Mouse (Mus musculus) v-Abl transformed pro-B cells (cell line): ENCODE measurements around the gene Gm7347.
"Not testable (repeated sequence)": the region's sequence is repeated elsewhere in the genome, so short reads cannot be mapped to it uniquely, and the experiment has no call there.

Experiments used
- in situ Hi-C, 2 experiments: fragments of 400-800 bp; cut with MboI; formaldehyde crosslinking; loops; one replicate each; pipeline ENCODE4 v1.15.1; 2025; ENCODE audit not compliant: unreplicated experiment in 2 of 2

The Gm7347 gene

GRCm38 (mm10) chr5:26058481-26058880 lies at the start of gene Gm7347:
Gene Gm7347 (minus strand): TSS chr5:26058581.
- in situ Hi-C loops, result not testable (repeated sequence)

GRCm38 (mm10) chr5:26105262-26105661 lies 46.9 kb upstream of the Gm7347 start, which contains the start of gene 5031410I06Rik:
Gene 5031410I06Rik (minus strand): TSS chr5:26105362.
- in situ Hi-C loops, result not testable (repeated sequence)

DNA sequence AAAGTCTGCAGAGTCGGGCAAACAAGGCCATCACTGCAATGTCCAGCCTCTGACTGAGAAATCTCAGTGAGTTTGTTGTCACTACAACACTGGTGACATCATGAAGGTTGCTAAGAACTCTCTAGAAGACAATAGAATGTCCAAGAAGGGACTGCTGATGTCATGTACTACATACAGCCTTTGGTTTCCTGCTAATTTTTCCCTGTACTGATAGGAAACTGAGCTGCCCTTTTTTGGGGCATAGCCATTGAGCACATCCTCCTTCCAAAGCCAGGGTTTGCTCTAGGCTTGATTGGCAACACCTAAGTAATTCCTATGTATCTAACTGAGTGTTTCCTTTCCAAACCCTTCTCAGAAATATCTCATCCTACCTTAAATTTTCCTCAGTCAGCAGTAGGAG lies 30.8 kb upstream of the Gm7347 start, which contains the start of gene Gm10471:
Gene Gm10471, minus strand, starts transcription at position 101 of the 400 bp plus-strand sequence.
- in situ Hi-C loops, result not testable (repeated sequence)

GRCm38 (mm10) chr5:26079023-26079422 lies 20.6 kb upstream of the Gm7347 start:
- in situ Hi-C loops, result not testable (repeated sequence)

DNA sequence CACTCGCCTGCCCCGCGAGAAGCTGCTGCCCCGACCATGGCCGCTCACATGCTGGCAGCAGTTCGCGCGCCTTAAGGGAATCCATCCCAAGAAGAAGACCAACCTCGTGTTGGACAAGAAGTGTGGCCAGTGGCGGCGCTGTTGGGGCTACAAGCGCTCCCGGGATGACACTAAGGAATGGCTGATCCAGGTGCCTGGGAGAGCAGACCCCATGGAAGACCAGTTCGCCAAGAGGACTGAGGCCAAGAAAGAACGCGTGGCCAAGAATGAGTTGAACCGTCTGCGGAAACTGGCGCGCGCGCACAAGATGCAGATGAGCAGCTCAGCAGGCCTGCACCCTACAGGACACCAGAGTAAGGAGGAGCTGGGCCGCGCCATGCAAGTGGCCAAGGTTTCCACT lies 12.3 kb upstream of the Gm7347 start:
- in situ Hi-C loops, result no loop called here

- in situ Hi-C loops, result loop anchor here in 1 of 2 experiments (25.0 kb wide), 1 partner anchor 102 kb away; the partner anchor contains the start of gene Gm21663
These were observed 18.9 kb downstream of the Gm7347 start, which contains the start of gene Speer4a for GRCm38 (mm10) chr5:26039458-26039857. Gene Speer4a (minus strand): TSS chr5:26039558.

DNA sequence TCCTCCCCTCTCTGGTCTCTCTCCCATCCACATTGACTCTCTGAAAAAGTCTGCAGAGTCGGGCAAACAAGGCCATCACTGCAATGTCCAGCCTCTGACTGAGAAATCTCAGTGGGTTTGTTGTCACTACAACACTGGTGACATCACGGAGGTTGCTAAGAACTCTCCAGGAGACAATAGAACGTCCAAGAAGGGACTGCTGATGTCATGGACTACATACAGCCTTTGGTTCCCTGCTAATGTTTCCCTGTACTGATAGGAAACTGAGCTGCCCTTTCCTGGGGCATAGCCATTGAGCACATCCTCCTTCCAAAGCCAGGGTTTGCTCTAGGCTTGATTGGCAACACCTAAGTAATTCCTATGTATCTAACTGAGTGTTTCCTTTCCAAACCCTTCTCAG lies 35.6 kb downstream of the Gm7347 start, which contains the start of gene Gm5862:
Gene Gm5862, minus strand, starts transcription at position 101 of the 400 bp plus-strand sequence.
- in situ Hi-C loops, result not testable (repeated sequence)

- in situ Hi-C loops, result not testable (repeated sequence)
These were observed 50.7 kb downstream of the Gm7347 start for GRCm38 (mm10) chr5:26007697-26008096.

GRCm38 (mm10) chr5:26006937-26007695 lies 51.3 kb downstream of the Gm7347 start:
- in situ Hi-C loops, result not testable (repeated sequence)

GRCm38 (mm10) chr5:26004698-26005097 lies 53.7 kb downstream of the Gm7347 start, which contains the start of gene Gm1979:
Gene Gm1979 (minus strand): TSS chr5:26004798.
- in situ Hi-C loops, result not testable (repeated sequence)
